Mouse (Mus musculus): ENCODE results near the gene Washc1. TPM values are rescaled to one million over a fixed set of nuclear protein-coding genes. Genes with fewer than 3 reads are reported as not detected.
"Not testable (repeated sequence)": the region's sequence is repeated elsewhere in the genome, so short reads cannot be mapped to it uniquely, and the experiment has no call there.

Washc1 gene
- polyA plus RNA-seq (2012; rRNA removed) = 39.5 and 42.6 TPM in 2 replicates

- TF ChIP-seq POLR2A (IDR thresholded peaks at IDR 0.05; ENCODE audit: borderline replicate concordance, extremely low read depth, low read depth, low read length) (peak; percentile 31; the same call in 1 of the 2 replicates), CTCF (IDR thresholded peaks at IDR 0.05; ENCODE audit: insufficient read depth, low read length) (no peak)
- peak; percentile 82 for DNase-seq
- Histone ChIP-seq H3K4me3 (replicated peaks; ENCODE audit: extremely low read depth, low read depth, low read length) (peak within 1 kb of the TSS; percentile 95), H3K4me1 (ENCODE audit: control insufficient read depth, insufficient read depth, low read length) (no peaks in the 10 kb centered on the region)
- 1% methylated on average over 41 of the region's 41 CpGs for WGBS
Observed at GRCm38 (mm10) chr17:66111402-66111959, at the start of gene Washc1. Gene Washc1 (plus strand): TSS chr17:66111545.

GRCm38 (mm10) chr17:66065115-66065514, 46.2 kb upstream of the Washc1 start:
- H3K4me3 ChIP-seq (replicated peaks; ENCODE audit: extremely low read depth, low read depth, low read length) = no peak overlapping the region
- no peak for DNase-seq
- TF ChIP-seq POLR2A (IDR thresholded peaks at IDR 0.05; ENCODE audit: borderline replicate concordance, extremely low read depth, low read depth, low read length) (no peak), CTCF (IDR thresholded peaks at IDR 0.05; ENCODE audit: insufficient read depth, low read length) (no peak)
- WGBS = 77% methylated on average over 4 of the region's 4 CpGs
- H3K4me1 ChIP-seq (ENCODE audit: control insufficient read depth, insufficient read depth, low read length) = no peaks in the 10 kb centered on the region; the same call in 1 of the 2 replicates

- not testable (repeated sequence) for H3K4me3 ChIP-seq (replicated peaks; ENCODE audit: extremely low read depth, low read depth, low read length); H3K4me1 ChIP-seq (ENCODE audit: control insufficient read depth, insufficient read depth, low read length); DNase-seq
- WGBS = 94% methylated on average over 2 of the region's 2 CpGs
Observed at GRCm38 (mm10) chr17:66069036-66069435, 42.3 kb upstream of the Washc1 start.

GRCm38 (mm10) chr17:66073971-66074370, 37.4 kb upstream of the Washc1 start:
- no peak overlapping the region for H3K4me3 ChIP-seq (replicated peaks; ENCODE audit: extremely low read depth, low read depth, low read length)
- TF ChIP-seq POLR2A (IDR thresholded peaks at IDR 0.05; ENCODE audit: borderline replicate concordance, extremely low read depth, low read depth, low read length) (no peak), CTCF (IDR thresholded peaks at IDR 0.05; ENCODE audit: insufficient read depth, low read length) (no peak)
- DNase-seq = no peak
- no peaks in the 10 kb centered on the region for H3K4me1 ChIP-seq (ENCODE audit: control insufficient read depth, insufficient read depth, low read length)
- WGBS = 81% methylated on average over 7 of the region's 7 CpGs

GRCm38 (mm10) chr17:66075827-66076173, 35.5 kb upstream of the Washc1 start:
- DNase-seq = no peak
- WGBS = 2% methylated on average over 12 of the region's 12 CpGs

GRCm38 (mm10) chr17:66076174-66076927, 35.0 kb upstream of the Washc1 start:
- Histone ChIP-seq H3K4me3 (replicated peaks; ENCODE audit: extremely low read depth, low read depth, low read length) (peak overlapping the region; percentile 67), H3K4me1 (ENCODE audit: control insufficient read depth, insufficient read depth, low read length) (no peaks in the 10 kb centered on the region)
- DNase-seq = peak; percentile 57
- TF ChIP-seq POLR2A (IDR thresholded peaks at IDR 0.05; ENCODE audit: borderline replicate concordance, extremely low read depth, low read depth, low read length) = no peak
- no peak for TF ChIP-seq CTCF (IDR thresholded peaks at IDR 0.05; ENCODE audit: insufficient read depth, low read length)
- WGBS = under 1% methylated on average over 73 of the region's 95 CpGs

More at GRCm38 (mm10) chr17:66075827-66076173, 35.5 kb upstream of the Washc1 start:
- H3K4me3 ChIP-seq (replicated peaks; ENCODE audit: extremely low read depth, low read depth, low read length) = peak overlapping the region; percentile 67
- H3K4me1 ChIP-seq (ENCODE audit: control insufficient read depth, insufficient read depth, low read length) = no peaks in the 10 kb centered on the region
- TF ChIP-seq CTCF (IDR thresholded peaks at IDR 0.05; ENCODE audit: insufficient read depth, low read length) = no peak
- no peak for TF ChIP-seq POLR2A (IDR thresholded peaks at IDR 0.05; ENCODE audit: borderline replicate concordance, extremely low read depth, low read depth, low read length)

GRCm38 (mm10) chr17:66076934-66077333, 34.4 kb upstream of the Washc1 start, which contains the start of gene Ankrd12:
Gene Ankrd12 (minus strand): TSS chr17:66077089.
- no peaks in the 10 kb centered on the region for H3K4me1 ChIP-seq (ENCODE audit: control insufficient read depth, insufficient read depth, low read length)
- H3K4me3 ChIP-seq (replicated peaks; ENCODE audit: extremely low read depth, low read depth, low read length) = peak within 1 kb of the TSS; percentile 67
- WGBS = 1% methylated on average over 53 of the region's 53 CpGs
- peak; percentile 97 for DNase-seq
- TF ChIP-seq CTCF (IDR thresholded peaks at IDR 0.05; ENCODE audit: insufficient read depth, low read length) (no peak), POLR2A (IDR thresholded peaks at IDR 0.05; ENCODE audit: borderline replicate concordance, extremely low read depth, low read depth, low read length) (peak; percentile 48; the same call in 1 of the 2 replicates)

GRCm38 (mm10) chr17:66077437-66077850, 33.9 kb upstream of the Washc1 start:
- TF ChIP-seq POLR2A (IDR thresholded peaks at IDR 0.05; ENCODE audit: borderline replicate concordance, extremely low read depth, low read depth, low read length) (no peak), CTCF (IDR thresholded peaks at IDR 0.05; ENCODE audit: insufficient read depth, low read length) (no peak)
- peak overlapping the region; percentile 67 for H3K4me3 ChIP-seq (replicated peaks; ENCODE audit: extremely low read depth, low read depth, low read length)
- 0% methylated on average over 23 of the region's 23 CpGs for WGBS
- DNase-seq = no peak
- no peaks in the 10 kb centered on the region for H3K4me1 ChIP-seq (ENCODE audit: control insufficient read depth, insufficient read depth, low read length)

- no peak overlapping the region for H3K4me3 ChIP-seq (replicated peaks; ENCODE audit: extremely low read depth, low read depth, low read length)
Observed at GRCm38 (mm10) chr17:66084486-66084885, 26.9 kb upstream of the Washc1 start.

GRCm38 (mm10) chr17:66085038-66085437, 26.3 kb upstream of the Washc1 start:
- no peak for TF ChIP-seq POLR2A (IDR thresholded peaks at IDR 0.05; ENCODE audit: borderline replicate concordance, extremely low read depth, low read depth, low read length)
- TF ChIP-seq CTCF (IDR thresholded peaks at IDR 0.05; ENCODE audit: insufficient read depth, low read length) = no peak
- no peak overlapping the region for H3K4me3 ChIP-seq (replicated peaks; ENCODE audit: extremely low read depth, low read depth, low read length)
- DNase-seq = no peak
- H3K4me1 ChIP-seq (ENCODE audit: control insufficient read depth, insufficient read depth, low read length) = no peaks in the 10 kb centered on the region
- 65% methylated on average over 1 of the region's 1 CpGs for WGBS

More at GRCm38 (mm10) chr17:66084486-66084885, 26.9 kb upstream of the Washc1 start:
- 66% methylated on average over 1 of the region's 1 CpGs for WGBS
- H3K4me1 ChIP-seq (ENCODE audit: control insufficient read depth, insufficient read depth, low read length) = no peaks in the 10 kb centered on the region
- DNase-seq = no peak
- no peak for TF ChIP-seq CTCF (IDR thresholded peaks at IDR 0.05; ENCODE audit: insufficient read depth, low read length)
- no peak for TF ChIP-seq POLR2A (IDR thresholded peaks at IDR 0.05; ENCODE audit: borderline replicate concordance, extremely low read depth, low read depth, low read length)
